Mouse (Mus musculus) cerebellum, adult 18-20 months (tissue): ENCODE data around the gene Ppm1a.
A peak's percentile ranks its signal among the peaks of the same experiment; 100 is the strongest.

ENCODE experiments used
- DNase-seq, 2 experiments: peaks; one replicate each; pipeline ENCODE4 v3.0.0; 2021

Gene Ppm1a

GRCm38 (mm10) chr12:72829777-72830176 is 72.5 kb downstream of the Ppm1a start:
- no peak for DNase-seq

GRCm38 (mm10) chr12:72830317-72830716 is 73.1 kb downstream of the Ppm1a start:
- DNase-seq = no peak

- peak; percentile 44 to 60 for DNase-seq
These were observed 74.6 kb downstream of the Ppm1a start for GRCm38 (mm10) chr12:72831711-72832432.

DNA sequence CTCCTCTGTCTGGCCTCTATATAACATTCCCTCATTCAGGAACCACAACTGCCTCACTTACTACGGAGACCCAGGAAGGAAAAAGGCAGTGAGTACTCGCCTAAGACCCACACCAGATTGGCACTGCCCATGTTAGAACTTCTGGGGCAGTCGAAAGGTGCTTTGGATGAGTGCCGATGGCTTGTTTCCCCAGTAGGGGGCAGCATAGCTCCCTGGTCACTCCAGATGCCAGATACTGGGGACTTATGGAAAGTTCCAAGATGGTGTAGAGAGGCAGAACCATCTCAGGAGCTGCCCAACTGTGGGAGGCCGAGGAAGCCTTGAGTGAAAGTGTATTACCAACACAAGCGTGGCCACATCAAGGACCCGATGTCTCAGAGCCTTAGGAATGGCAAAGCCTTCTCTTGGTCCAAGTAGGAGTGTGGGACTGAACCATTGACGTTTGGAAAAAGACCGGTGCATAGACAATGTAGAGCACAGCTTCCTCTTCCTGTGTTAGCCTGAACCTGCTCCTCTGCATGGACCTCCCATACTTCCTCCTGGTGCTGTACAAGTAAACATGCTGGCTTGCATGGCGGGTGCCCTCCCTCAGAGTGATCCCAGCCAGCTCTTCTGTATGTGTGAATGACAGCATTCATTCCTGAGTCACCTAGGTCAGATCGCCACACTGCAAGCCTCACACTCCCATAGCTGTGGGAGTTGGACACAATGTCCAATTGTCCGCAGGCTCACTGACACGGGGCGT is 77.7 kb downstream of the Ppm1a start:
- no peak for DNase-seq

- DNase-seq = no peak
These were observed 78.3 kb downstream of the Ppm1a start for GRCm38 (mm10) chr12:72835518-72836015.

DNA sequence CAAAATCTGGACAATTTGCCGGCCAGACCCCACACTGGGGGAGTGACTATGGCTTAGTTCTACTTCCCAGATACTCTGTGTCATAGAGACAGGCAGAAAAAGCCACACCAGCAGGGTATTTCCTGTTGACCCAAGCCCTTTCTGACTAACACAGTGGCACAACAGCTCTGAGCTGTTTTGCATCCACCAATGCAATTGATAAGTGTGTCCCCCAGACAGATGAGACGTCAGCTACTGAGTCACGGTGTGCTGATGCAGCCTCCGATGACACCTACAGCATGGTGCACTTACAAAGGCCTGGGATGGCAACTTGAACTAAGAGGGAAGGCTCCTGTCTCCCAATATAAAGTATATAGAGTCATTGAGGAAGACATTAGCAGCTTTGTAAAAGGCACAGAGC is 80.0 kb downstream of the Ppm1a start:
- DNase-seq = no peak

DNA sequence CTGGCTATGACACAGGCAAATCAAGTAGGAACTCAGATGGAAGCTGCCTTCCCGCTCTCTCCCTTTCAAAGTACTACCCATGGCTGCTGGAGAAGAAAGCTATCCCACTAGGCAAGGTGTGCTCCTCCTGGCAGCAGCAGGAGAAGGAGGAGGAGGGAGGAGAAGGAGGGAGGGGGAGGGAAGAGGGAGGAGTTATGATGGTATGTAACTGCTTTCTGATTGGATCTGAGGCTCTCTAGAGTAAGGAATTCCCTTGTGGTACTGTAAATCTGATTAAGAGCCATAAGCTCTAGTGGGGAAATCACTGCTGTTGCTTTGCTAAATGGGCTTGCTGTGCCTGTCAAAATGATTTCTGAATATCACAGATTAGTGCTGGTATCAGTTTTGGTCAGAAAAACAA is 84.2 kb downstream of the Ppm1a start:
- no peak for DNase-seq

DNA sequence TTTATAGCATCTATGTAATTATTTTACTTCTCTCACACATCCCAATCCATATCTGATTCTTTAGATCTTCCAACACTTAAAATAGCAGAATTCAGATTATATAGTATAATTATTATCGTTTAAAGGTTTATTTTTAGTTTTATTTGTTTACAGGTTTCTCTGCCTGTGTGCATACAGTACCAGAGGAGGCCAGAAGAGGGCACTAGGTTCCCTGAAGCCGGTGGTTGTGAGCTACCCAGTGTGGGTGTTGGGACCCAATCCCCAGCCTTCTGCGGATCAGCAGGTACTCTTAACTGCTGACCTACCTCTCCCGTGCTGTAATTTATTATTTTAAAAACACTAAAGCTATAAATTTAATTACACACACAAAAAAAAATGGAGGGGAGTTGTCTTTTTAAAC is 85.9 kb downstream of the Ppm1a start:
- no peak for DNase-seq

GRCm38 (mm10) chr12:72843555-72843954 is 86.3 kb downstream of the Ppm1a start:
- no peak for DNase-seq

DNA sequence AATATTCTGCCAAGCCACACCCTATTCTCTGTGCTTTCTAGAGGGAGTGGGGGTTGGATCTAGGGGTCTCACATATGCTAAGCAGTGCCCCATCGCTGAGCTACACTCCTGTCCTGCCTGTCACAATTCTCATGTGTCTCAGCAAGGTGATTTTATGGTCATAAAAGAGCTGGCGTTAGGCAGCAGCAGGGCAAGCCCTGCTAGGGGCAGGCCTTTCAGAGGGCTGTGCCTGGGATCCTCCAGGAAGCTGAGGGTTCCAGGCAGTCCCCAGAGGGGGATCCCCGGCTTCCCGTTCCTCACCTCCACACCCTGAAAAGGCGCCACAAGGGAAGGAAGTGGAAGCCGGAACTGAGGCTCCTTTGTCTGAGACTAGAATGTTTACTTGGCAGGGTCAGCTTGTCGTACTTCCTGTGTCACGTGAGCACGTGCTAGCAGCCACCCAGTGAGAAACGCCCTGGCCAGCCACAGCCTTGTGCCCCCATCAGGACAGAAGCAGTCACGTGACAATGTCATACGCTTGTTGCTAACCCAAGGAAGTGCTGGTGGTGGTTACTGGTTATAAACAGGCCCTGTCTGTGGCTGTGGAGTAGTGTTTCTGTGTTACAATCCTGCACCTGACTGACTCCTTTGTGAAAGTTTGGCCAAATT is 86.8 kb downstream of the Ppm1a start:
- no peak for DNase-seq

GRCm38 (mm10) chr12:72845946-72846345 is 88.7 kb downstream of the Ppm1a start:
- no peak for DNase-seq

DNA sequence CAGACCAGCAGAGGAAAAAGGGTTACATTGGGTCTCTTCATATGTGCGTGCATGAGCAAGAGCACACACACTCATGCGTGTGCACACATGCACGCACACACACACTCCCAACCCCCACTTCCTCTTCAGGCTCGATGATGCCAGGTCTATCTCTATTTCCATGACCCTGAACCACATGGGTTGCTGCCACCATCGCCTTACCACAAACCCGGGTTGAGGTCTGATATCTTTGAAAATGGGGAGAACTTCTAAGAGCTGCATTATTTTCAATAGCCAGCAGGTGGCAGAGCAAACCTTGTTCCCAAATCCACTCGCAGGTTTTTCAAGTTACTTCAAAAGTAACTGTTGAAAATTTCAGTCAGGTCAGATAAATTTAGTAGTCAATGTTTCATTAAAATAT is 90.5 kb downstream of the Ppm1a start:
- peak; percentile 21 to 47 for DNase-seq
